Mouse (Mus musculus) midbrain, embryonic 10.5 days (tissue): Measurements from ENCODE around the gene Psmc2. TPM values are rescaled to one million over a fixed set of nuclear protein-coding genes. Genes with fewer than 3 reads are reported as not detected.
A peak's percentile ranks its signal among the peaks of the same experiment; 100 is the strongest.

Experiments
- DNase-seq: peaks from one replicate; pipeline ENCODE4 v3.0.0-alpha.2; 2017; ENCODE audit warnings: low spot score
- H3K27ac ChIP-seq: fragments of 300-500 bp; sonication (generic); replicated peaks from 2 replicates; pipeline ENCODE4 v1.5.1; 2016; ENCODE audit warnings: mild to moderate bottlenecking
- H3K27me3 ChIP-seq: fragments of 300-500 bp; sonication (generic); 2 replicates; pipeline ENCODE4 v1.6.1; 2016; ENCODE audit warnings: low read depth, mild to moderate bottlenecking; ENCODE audit not compliant: poor library complexity, severe bottlenecking
- H3K36me3 ChIP-seq: fragments of 300-500 bp; sonication (generic); 2 replicates; pipeline ENCODE4 v1.6.1; 2016; ENCODE audit warnings: mild to moderate bottlenecking, moderate library complexity
- H3K4me1 ChIP-seq: fragments of 300-500 bp; sonication (generic); 2 replicates; pipeline ENCODE4 v1.6.1; 2016
- H3K4me3 ChIP-seq: fragments of 300-500 bp; sonication (generic); 2 replicates; pipeline ENCODE4 v1.5.1; 2016; ENCODE audit warnings: mild to moderate bottlenecking, moderate library complexity
- H3K9me3 ChIP-seq: fragments of 300-500 bp; sonication (generic); replicated peaks from 2 replicates; pipeline ENCODE4 v1.6.1; 2016; ENCODE audit warnings: mild to moderate bottlenecking
- WGBS: fragments of 180-500 bp; shearing (Covaris S2); methylation state at CpG from one replicate; pipeline ENCODE4 v1.1.7; 2016; 5-methylcytosine and 5-hydroxymethylcytosine counted together
- polyA plus RNA-seq: library from polyadenylated mRNA; unstranded; fragments of >200 nt; fragmentation: Nextera tagmentation; extraction: Ambion mirVana; gene quantifications from 2 replicates; pipeline ENCODE4 v1.2.1, GENCODE M21; 2016

Gene Psmc2
- 247 and 261 TPM in 2 replicates for polyA plus RNA-seq

- under 1% methylated on average over 37 of the region's 37 CpGs for WGBS
- no peaks in the 10 kb centered on the region for H3K9me3 ChIP-seq
- DNase-seq: peak; percentile 88
- no peaks in the 10 kb centered on the region for H3K27me3 ChIP-seq
- peak within 1 kb of the TSS; percentile 99 for H3K4me3 ChIP-seq
- peaks cover 47% of the 10 kb centered on the region for H3K36me3 ChIP-seq
- peak within 1 kb of the TSS; percentile 93 for H3K27ac ChIP-seq
- H3K4me1 ChIP-seq: peaks cover 40% of the 10 kb centered on the region
Observed at GRCm38 (mm10) chr5:21785053-21785452, at the start of gene Psmc2, which contains the start of gene Dnajc2. TSS of gene Psmc2 (plus strand) at chr5:21785283. TSS of gene Dnajc2 (minus strand) at chr5:21785251.

- H3K4me3 ChIP-seq: peak overlapping the region; percentile 21; the same call in 1 of the 2 replicates
- H3K27ac ChIP-seq: peak overlapping the region; percentile 90; the same call in 1 of the 2 replicates
- peak; percentile 62 for DNase-seq
- H3K4me1 ChIP-seq: peaks cover 57% of the 10 kb centered on the region
- 29% methylated on average over 10 of the region's 10 CpGs for WGBS
- H3K27me3 ChIP-seq: no peaks in the 10 kb centered on the region
- no peaks in the 10 kb centered on the region for H3K9me3 ChIP-seq
- peaks cover 23% of the 10 kb centered on the region for H3K36me3 ChIP-seq
Observed at GRCm38 (mm10) chr5:21735584-21735983, 49.5 kb upstream of the Psmc2 start.

- H3K36me3 ChIP-seq: peaks cover 27% of the 10 kb centered on the region
- no peak for DNase-seq
- no peaks in the 10 kb centered on the region for H3K9me3 ChIP-seq
- 84% methylated on average over 11 of the region's 11 CpGs for WGBS
- H3K4me3 ChIP-seq: no peak overlapping the region
- H3K27ac ChIP-seq: peak overlapping the region; percentile 96; the same call in 1 of the 2 replicates
- H3K4me1 ChIP-seq: peaks cover 54% of the 10 kb centered on the region
- H3K27me3 ChIP-seq: no peaks in the 10 kb centered on the region
Observed at GRCm38 (mm10) chr5:21736046-21736445, 49.0 kb upstream of the Psmc2 start.

GRCm38 (mm10) chr5:21736956-21737585, 48.0 kb upstream of the Psmc2 start, which contains the start of gene Pmpcb:
TSS of gene Pmpcb (plus strand) at chr5:21737141.
- WGBS: under 1% methylated on average over 42 of the region's 42 CpGs
- DNase-seq: peak; percentile 88
- Histone ChIP-seq H3K9me3 (no peaks in the 10 kb centered on the region), H3K36me3 (peaks cover 38% of the 10 kb centered on the region), H3K27me3 (no peaks in the 10 kb centered on the region), H3K4me3 (peak within 1 kb of the TSS; percentile 84), H3K4me1 (peaks cover 43% of the 10 kb centered on the region), H3K27ac (peak within 1 kb of the TSS; percentile 96)

GRCm38 (mm10) chr5:21737620-21738019, 47.5 kb upstream of the Psmc2 start:
- Histone ChIP-seq H3K36me3 (peaks cover 43% of the 10 kb centered on the region), H3K9me3 (no peaks in the 10 kb centered on the region), H3K4me1 (peaks cover 38% of the 10 kb centered on the region), H3K4me3 (peak overlapping the region; percentile 84), H3K27me3 (no peaks in the 10 kb centered on the region), H3K27ac (peak overlapping the region; percentile 96)
- DNase-seq: no peak
- WGBS: 38% methylated on average over 10 of the region's 10 CpGs

- Histone ChIP-seq H3K36me3 (peaks cover 58% of the 10 kb centered on the region), H3K27ac (no peak overlapping the region), H3K4me3 (no peak overlapping the region), H3K27me3 (no peaks in the 10 kb centered on the region), H3K9me3 (no peaks in the 10 kb centered on the region), H3K4me1 (peaks cover 23% of the 10 kb centered on the region)
- no peak for DNase-seq
- 95% methylated on average over 11 of the region's 11 CpGs for WGBS
Observed at GRCm38 (mm10) chr5:21739120-21739519, 46.0 kb upstream of the Psmc2 start.

- H3K4me3 ChIP-seq: no peak overlapping the region
- H3K9me3 ChIP-seq: no peaks in the 10 kb centered on the region
- 95% methylated on average over 13 of the region's 13 CpGs for WGBS
- H3K36me3 ChIP-seq: peaks cover 66% of the 10 kb centered on the region
- H3K4me1 ChIP-seq: peaks cover 15% of the 10 kb centered on the region
- DNase-seq: no peak
- H3K27me3 ChIP-seq: no peaks in the 10 kb centered on the region
- H3K27ac ChIP-seq: no peak overlapping the region
Observed at GRCm38 (mm10) chr5:21739881-21740280, 45.2 kb upstream of the Psmc2 start.

- Histone ChIP-seq H3K4me1 (peaks cover under 1% of the 10 kb centered on the region; the same call in 1 of the 2 replicates), H3K36me3 (peaks cover 100% of the 10 kb centered on the region), H3K27ac (no peak overlapping the region), H3K4me3 (no peak overlapping the region), H3K9me3 (no peaks in the 10 kb centered on the region), H3K27me3 (no peaks in the 10 kb centered on the region)
- no peak for DNase-seq
- whole genome bisulfite sequencing: 96% methylated on average over 10 of the region's 10 CpGs
Observed at GRCm38 (mm10) chr5:21743606-21744005, 41.5 kb upstream of the Psmc2 start.

- Histone ChIP-seq H3K9me3 (no peaks in the 10 kb centered on the region), H3K4me3 (no peak overlapping the region), H3K4me1 (no peaks in the 10 kb centered on the region), H3K27ac (no peak overlapping the region), H3K36me3 (peaks cover 100% of the 10 kb centered on the region), H3K27me3 (no peaks in the 10 kb centered on the region)
- DNase-seq: no peak
Observed at GRCm38 (mm10) chr5:21744651-21745050, 40.4 kb upstream of the Psmc2 start.

GRCm38 (mm10) chr5:21745966-21746365, 39.1 kb upstream of the Psmc2 start:
- Histone ChIP-seq H3K36me3 (peaks cover 100% of the 10 kb centered on the region), H3K27ac (no peak overlapping the region), H3K9me3 (no peaks in the 10 kb centered on the region), H3K27me3 (no peaks in the 10 kb centered on the region), H3K4me3 (no peak overlapping the region), H3K4me1 (no peaks in the 10 kb centered on the region)
- 95% methylated on average over 7 of the region's 8 CpGs for WGBS
- no peak for DNase-seq

GRCm38 (mm10) chr5:21768506-21768905, 16.6 kb upstream of the Psmc2 start:
- no peak for DNase-seq
- 93% methylated on average over 4 of the region's 4 CpGs for WGBS

GRCm38 (mm10) chr5:21769841-21770240, 15.2 kb upstream of the Psmc2 start:
- no peak for DNase-seq
- Histone ChIP-seq H3K4me3 (no peak overlapping the region), H3K36me3 (peaks cover 83% of the 10 kb centered on the region), H3K4me1 (no peaks in the 10 kb centered on the region), H3K27me3 (no peaks in the 10 kb centered on the region), H3K27ac (no peak overlapping the region), H3K9me3 (no peaks in the 10 kb centered on the region)
- 97% methylated on average over 6 of the region's 6 CpGs for WGBS

More at GRCm38 (mm10) chr5:21768506-21768905, 16.6 kb upstream of the Psmc2 start:
- no peaks in the 10 kb centered on the region for H3K4me1 ChIP-seq
- no peaks in the 10 kb centered on the region for H3K9me3 ChIP-seq
- H3K27me3 ChIP-seq: no peaks in the 10 kb centered on the region
- no peak overlapping the region for H3K4me3 ChIP-seq
- H3K36me3 ChIP-seq: peaks cover 83% of the 10 kb centered on the region
- H3K27ac ChIP-seq: no peak overlapping the region

GRCm38 (mm10) chr5:21776491-21776890, 8.6 kb upstream of the Psmc2 start:
- Histone ChIP-seq H3K36me3 (peaks cover 87% of the 10 kb centered on the region), H3K27ac (no peak overlapping the region), H3K4me3 (no peak overlapping the region), H3K4me1 (no peaks in the 10 kb centered on the region), H3K9me3 (no peaks in the 10 kb centered on the region), H3K27me3 (no peaks in the 10 kb centered on the region)
- 93% methylated on average over 6 of the region's 6 CpGs for WGBS
- DNase-seq: no peak
